Mouse (Mus musculus): Measurements from ENCODE around the gene Hoxc6.

The Hoxc6 gene

DNA sequence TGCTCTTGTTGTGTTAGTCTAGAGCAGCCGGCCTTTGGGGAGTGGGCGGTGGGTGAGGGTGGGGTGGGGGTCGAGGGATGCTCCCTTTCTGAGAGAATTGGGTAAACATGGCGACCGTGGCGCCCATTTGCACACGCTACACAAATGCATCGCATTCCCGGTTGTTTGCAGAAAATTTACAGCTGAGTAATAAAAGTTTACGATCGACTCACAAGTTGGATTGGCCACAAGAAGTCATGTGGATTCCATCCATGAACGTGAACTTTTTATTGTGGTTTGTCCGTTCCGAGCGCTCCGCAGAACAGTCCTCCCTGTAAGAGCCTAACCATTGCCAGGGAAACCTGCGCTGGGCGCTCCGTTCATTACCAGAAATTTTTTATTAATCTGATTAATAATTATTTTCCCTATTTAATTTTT is at the start of gene Hoxc6:
Hoxc6 (plus strand) TSS at position 319 of the 417 bp plus-strand sequence.
- no peak for DNase-seq (ENCODE audit: low read depth in 1 of 2, low spot score in 2 of 2)

DNA sequence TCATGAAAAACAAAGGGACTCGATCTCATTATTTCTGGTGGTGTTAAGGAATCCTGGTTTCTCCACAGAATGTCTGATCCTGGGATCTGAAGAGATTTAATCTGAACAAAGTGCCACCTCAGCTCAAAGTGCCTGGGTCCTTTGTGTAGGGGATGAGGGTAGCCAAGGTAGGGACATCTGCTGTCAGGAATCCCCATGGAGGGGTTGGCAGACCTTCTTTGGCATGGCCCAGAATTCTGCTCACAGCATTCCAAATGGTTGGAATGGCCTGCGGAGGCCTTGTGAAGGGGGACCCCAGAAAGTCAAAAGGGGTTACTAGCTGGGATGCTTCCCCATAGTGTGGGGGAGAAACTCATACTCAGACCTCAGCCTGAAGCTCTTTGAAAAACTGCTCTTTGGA is 49.2 kb upstream of the Hoxc6 start:
- DNase-seq (ENCODE audit: low read depth in 1 of 2, low spot score in 2 of 2): no peak

DNA sequence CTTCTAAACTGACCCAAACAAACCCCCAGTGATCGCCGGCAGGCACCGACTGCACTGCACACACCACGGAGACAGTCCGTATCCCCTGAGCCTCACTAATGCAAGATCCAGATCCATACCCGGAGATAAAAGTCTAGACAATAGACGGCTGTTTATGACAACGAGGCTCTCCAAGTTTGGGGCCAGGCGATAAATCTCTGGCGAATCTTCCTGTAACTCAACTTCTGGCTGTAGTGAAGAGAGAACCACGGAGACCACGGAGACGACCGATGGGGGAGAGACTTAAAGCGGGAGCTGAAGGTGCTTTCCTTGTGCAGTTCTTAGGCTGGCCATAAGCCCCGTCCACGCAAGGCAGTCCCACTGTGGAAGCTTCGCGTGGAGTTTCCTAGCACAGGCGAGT is 48.4 kb upstream of the Hoxc6 start:
- no peak for DNase-seq (ENCODE audit: low read depth in 1 of 2, low spot score in 2 of 2)

DNA sequence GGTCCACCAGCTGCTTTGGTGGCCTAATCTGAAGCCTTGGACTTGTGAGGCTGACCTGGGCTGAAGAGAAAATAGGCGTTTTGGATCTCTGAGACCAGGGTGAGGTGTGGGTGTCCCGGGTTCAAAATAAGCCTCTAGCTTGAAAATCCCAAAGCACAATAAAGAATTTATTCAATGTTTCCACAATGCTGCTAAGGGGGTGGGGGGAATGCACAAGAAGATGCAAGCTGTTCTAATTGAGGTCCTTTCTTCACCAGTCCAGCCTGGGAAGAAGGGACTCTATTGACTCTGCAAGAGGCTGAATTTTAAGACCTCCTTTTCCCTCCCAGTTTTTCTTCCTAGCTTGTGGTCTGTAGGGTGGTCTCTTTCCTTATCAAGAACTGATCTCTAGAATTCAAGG is 47.2 kb upstream of the Hoxc6 start:
- DNase-seq (ENCODE audit: low read depth in 1 of 2, low spot score in 2 of 2): no peak

DNA sequence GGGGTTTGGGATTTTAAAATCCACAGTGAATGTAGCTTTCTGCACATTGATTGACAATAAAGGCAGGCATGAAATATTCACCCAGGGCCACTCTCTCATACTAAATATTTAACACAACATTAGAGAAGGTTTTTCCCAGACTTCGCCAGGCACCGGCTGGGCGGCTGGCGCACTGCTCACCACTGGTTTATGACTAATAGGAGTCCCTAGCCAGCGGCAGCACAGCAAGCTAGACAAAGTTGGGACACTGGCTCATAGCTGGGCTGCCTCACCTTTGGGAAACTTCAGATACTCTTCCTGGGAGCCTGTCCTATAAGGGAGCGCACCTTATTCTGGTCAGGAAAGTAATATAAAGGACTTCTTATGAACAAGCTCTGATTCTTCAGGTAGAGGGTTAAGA is 44.5 kb upstream of the Hoxc6 start:
- no peak for DNase-seq (ENCODE audit: low read depth in 1 of 2, low spot score in 2 of 2)

DNA sequence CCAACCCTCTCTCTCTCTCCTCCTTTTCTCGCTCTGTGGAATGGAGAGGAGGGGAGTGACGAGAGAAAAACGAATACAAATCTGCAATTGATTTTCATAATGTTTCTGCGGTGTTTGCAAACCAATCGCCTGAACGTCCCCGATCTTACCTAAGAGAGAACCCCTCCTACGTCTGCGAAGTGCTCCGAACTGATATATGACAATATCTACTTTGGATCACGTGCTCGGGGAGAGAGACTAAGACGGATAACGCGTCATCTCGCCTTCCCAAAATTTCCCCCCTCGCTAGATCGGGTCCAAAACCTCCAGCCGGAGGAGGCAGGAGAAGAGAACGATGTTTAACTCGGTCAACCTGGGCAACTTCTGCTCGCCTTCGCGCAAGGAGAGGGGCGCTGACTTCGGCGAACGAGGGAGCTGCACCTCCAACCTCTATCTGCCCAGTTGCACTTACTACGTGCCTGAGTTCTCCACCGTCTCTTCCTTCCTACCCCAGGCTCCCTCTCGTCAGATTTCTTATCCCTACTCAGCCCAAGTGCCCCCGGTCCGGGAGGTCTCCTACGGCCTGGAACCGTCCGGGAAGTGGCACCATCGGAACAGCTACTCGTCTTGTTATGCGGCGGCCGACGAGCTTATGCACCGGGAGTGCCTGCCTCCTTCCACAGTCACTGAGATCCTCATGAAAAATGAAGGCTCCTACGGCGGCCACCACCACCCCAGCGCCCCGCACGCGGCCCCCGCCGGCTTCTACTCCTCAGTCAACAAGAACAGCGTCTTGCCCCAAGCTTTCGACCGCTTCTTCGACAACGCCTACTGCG is 43.7 kb upstream of the Hoxc6 start, which contains the start of gene Hoxc11:
Hoxc11 (plus strand) TSS at position 236 of the 815 bp plus-strand sequence.
- no peak for DNase-seq (ENCODE audit: low read depth in 1 of 2, low spot score in 2 of 2)

DNA sequence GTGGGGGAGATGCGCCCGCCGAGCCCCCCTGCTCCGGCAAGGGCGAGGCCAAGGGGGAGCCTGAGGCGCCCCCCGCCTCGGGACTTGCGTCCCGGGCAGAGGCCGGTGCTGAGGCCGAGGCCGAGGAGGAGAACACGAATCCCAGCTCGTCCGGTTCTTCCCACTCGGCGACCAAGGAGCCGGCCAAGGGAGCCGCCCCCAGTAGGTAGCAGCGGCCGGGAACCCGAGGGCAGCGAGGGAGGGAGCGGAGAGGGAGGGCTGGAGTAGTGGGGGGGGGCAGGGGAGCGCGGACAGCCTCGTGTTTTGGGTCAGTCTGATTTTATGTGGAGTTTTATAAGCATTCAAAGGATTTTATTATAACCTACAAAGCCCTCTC is 43.1 kb upstream of the Hoxc6 start:
- DNase-seq (ENCODE audit: low read depth in 1 of 2, low spot score in 2 of 2): no peak

GRCm38 (mm10) chr15:102955833-102956640 is 42.0 kb upstream of the Hoxc6 start:
- DNase-seq (ENCODE audit: low read depth in 1 of 2, low spot score in 2 of 2): no peak

- DNase-seq (ENCODE audit: low read depth in 1 of 2, low spot score in 2 of 2): no peak
Observed at GRCm38 (mm10) chr15:102956906-102957305, 41.2 kb upstream of the Hoxc6 start.

GRCm38 (mm10) chr15:102959663-102960191 is 38.3 kb upstream of the Hoxc6 start:
- DNase-seq (ENCODE audit: low read depth in 1 of 2, low spot score in 2 of 2): no peak

- DNase-seq (ENCODE audit: low read depth in 1 of 2, low spot score in 2 of 2): no peak
Observed at GRCm38 (mm10) chr15:102961728-102962127, 36.3 kb upstream of the Hoxc6 start.

DNA sequence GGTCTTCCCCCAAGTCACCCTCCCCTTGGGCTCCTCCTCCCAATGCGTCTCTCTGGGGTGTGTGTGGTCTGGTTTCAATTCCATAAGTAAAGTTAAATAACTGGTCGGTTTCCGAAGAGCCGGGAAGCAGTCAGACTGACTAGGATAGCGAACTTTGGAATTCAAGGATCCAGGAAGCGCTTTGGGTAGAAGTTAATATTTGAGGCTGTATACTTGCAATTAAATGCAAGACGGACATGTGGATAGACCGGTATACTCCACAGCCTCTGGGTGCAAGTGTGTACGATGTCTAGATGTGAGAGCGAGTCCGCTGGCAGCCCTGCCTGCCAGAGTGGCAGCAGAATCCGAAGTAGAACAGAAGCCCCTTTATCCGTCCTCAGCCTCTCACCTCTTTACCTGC is 35.6 kb upstream of the Hoxc6 start:
- DNase-seq (ENCODE audit: low read depth in 1 of 2, low spot score in 2 of 2): no peak

GRCm38 (mm10) chr15:102963259-102963658 is 34.8 kb upstream of the Hoxc6 start:
- DNase-seq (ENCODE audit: low read depth in 1 of 2, low spot score in 2 of 2): no peak

GRCm38 (mm10) chr15:102963671-102964640 is 34.1 kb upstream of the Hoxc6 start:
- DNase-seq (ENCODE audit: low read depth in 1 of 2, low spot score in 2 of 2): no peak

GRCm38 (mm10) chr15:102965003-102965891 is 32.8 kb upstream of the Hoxc6 start:
- DNase-seq (ENCODE audit: low read depth in 1 of 2, low spot score in 2 of 2): no peak

GRCm38 (mm10) chr15:102965892-102966775 is 31.9 kb upstream of the Hoxc6 start:
- DNase-seq (ENCODE audit: low read depth in 1 of 2, low spot score in 2 of 2): peak; percentile 39 to 57

DNA sequence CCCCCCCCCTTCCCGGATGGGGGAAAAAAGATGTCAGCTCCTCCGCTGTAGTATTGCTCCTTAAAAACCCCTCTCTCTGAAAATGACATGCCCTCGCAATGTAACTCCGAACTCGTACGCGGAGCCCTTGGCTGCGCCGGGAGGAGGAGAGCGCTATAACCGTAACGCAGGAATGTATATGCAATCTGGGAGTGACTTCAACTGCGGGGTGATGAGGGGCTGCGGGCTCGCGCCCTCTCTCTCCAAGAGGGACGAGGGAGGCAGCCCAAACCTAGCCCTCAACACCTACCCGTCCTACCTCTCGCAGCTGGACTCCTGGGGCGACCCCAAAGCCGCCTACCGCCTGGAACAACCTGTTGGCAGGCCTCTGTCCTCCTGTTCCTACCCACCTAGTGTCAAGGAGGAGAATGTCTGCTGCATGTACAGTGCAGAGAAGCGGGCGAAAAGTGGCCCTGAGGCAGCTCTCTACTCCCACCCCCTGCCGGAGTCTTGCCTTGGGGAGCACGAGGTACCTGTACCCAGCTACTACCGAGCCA is 31.2 kb upstream of the Hoxc6 start, which contains the start of gene Hoxc10:
Hoxc10 (plus strand) TSS at position 21 of the 536 bp plus-strand sequence.
- no peak for DNase-seq (ENCODE audit: low read depth in 1 of 2, low spot score in 2 of 2)

DNA sequence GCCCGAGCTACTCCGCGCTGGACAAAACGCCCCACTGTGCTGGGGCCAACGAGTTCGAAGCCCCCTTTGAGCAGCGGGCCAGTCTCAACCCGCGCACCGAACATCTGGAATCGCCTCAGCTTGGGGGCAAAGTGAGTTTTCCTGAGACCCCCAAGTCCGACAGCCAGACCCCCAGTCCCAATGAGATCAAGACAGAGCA is 30.8 kb upstream of the Hoxc6 start, which contains the start of gene Hoxc5:
Hoxc5 (plus strand) TSS at position 132 of the 199 bp plus-strand sequence.
- DNase-seq (ENCODE audit: low read depth in 1 of 2, low spot score in 2 of 2): no peak

All from monocyte, adult 2 months (primary cell).